Mouse (Mus musculus): ENCODE measurements around the gene Mrpl18.
A peak's percentile ranks its signal among the peaks of the same experiment; 100 is the strongest.
"Not testable (repeated sequence)": the region's sequence is repeated elsewhere in the genome, so short reads cannot be mapped to it uniquely, and the experiment has no call there.

The Mrpl18 gene

DNA sequence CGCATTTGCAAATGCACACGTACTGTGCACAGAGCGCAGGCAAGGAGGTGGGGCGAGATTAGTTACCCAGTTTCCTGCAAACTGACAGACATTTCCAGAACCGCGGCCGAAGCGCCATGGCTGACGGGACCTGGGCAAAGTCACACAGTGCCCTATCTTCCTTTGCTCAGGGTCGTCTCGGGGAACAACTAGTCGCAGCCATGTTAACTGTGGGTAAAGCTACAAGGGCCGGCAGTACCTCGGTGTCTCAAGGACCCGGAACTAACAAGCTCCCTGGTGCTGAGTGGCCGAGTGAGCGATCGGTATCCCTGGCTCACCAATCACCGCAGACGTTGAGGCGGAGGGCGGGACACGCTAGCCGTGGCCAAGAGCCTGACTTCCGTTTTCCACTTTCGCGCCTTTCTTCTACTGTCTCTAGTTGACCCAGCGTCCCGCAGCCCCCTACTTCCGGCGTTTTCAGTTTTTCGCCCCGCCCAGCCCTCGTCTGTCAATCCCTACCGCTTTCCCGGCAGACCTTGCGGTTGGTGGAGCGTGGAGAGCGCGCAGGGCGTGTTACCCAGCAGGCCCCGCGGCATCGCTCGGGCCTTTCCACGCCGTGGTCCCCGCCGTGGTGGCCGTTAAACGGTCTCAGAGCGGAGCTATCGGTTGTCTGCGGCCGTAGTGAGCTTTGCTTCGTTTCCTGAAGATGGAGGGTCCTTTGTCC is at the start of gene Mrpl18:
TSS of gene Mrpl18 (minus strand) at position 465 of the 703 bp plus-strand sequence.
- DNase-seq = peak; percentile 100

DNA sequence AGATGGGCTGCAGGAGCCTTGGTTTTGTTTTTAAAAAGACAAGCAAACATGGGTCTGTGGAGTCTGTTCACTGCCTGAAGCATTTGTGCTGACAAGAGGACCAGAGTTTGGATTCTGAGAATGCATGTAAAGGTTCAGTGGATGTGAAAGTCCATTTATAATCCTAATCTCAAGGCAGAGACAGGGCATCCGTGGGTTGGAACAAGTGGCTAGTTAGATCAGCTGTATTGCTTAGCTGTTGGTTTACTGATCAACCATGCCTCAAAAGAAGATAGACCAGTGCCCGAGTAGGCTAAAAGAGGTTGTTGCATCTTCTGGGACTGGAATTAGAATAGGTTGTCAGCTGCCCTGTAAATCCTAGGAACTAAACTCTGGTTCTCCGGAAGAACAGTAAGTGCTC is 47.3 kb upstream of the Mrpl18 start:
- DNase-seq = no peak

DNA sequence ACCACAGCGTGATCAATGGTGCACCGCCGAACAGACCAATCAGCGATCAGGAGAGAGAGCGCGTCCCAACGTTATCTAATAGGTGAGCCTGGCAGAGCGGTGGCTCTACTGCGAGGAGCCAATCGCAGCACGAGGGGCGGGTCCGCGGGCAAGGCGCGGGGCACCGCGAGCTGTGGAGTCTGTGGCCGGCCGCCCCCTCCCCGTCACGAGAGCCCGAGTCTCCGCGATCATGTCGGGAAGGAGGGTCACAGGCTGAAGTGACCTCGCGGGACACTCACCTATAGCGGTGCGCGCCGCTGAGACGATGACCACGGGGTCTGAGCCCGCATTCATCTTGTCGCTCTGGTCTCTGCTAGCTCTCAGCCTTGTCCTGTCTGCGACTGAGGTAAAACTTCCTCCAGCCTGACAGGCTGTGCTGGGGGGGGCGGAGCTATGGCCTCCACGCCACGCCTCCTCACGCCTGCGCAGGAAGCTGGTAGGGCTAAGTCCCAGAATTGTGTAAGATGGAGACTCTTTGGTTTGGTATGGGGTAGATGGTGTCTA is 44.3 kb upstream of the Mrpl18 start, which contains the start of gene Acat2:
TSS of gene Acat2 (minus strand) at position 417 of the 543 bp plus-strand sequence.
- DNase-seq = peak; percentile 95

DNA sequence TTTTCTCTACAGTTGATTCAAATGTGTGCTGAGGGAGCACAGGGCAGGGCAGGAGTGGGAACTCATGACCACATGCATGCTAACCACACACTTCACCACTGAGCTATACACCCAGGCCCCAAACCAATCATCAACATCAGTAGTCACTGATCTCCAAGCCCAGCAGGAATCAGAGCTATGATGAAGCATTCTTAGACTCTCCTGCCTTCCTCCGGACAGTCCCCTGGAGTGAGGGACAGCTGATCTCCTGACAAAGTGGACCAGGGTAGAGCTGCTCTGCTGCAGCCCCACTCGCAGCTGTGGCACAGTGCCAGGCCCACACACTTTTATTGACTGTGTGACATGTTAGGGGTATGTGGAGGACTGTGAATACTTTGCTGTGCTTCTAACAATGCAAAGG is 43.2 kb upstream of the Mrpl18 start:
- DNase-seq = not testable (repeated sequence)

DNA sequence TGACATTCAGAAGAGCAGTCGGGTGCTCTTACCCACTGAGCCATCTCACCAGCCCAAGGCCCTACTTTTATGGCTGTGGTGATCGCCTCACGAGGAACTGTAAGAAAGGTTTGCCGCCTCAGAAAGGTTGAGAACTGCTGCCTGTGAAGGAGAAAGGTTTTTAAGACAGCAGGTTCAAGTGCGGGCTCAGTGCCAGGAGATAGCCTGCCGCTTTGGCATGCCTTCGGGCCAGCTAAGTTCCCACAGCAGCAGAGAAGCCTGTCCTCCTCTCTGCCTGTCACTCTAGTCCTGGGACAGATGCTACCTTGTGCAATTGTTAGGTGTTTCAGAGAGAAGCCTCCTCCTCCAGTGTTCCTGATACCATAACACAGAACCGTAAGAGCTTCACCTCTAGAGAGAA is 40.5 kb upstream of the Mrpl18 start:
- no peak for DNase-seq

DNA sequence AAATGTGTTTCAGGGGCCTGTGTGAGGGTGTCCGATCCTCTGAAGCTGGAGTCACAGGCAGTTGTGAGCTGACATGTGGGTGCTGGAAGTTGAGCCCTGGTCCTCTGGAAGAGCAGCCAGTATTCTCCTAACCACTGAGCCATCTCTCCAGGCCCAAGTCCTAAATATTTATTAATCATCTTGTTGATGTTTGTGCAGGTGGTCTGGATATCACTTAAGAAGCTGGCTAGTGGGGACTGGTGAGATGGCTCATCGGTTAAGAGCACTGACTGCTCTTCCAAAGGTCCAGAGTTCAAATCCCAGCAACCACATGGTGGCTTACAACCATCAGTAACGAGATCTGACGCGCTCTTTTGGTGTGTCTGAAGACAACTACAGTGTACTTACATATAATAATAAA is 33.5 kb upstream of the Mrpl18 start:
- no peak for DNase-seq

DNA sequence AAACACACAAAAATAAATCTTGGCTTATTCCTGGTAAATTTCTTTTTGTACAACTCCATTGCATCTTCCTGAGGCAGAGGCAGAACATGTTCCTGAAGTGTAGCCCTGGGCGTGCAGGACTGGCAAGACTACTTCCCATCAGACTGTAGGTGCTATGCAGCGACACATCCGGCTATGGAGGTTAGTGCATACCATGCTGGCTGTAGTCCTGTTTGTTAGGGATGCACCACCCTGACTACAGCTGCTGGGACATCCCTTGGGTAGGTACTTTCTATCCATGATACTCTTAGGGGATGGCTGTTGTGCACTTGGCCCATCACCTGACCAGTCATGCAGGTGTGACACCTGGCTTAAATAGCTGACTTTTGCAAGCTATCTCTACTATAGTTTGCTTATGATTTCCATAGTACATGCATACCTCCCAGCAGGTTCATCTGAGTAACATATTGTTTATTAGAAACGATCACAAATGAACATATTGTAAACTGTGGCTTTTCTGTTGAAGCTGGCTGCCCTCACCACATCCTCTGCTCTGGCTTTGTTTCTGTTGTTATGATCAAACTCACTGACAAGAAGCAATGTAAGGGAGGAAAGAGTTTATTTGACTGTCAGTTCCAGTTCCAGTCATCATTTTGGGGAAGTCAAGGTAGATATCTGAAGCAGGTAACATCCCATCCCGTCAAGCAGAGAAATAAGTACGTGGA is 26.5 kb upstream of the Mrpl18 start:
- no peak for DNase-seq

DNA sequence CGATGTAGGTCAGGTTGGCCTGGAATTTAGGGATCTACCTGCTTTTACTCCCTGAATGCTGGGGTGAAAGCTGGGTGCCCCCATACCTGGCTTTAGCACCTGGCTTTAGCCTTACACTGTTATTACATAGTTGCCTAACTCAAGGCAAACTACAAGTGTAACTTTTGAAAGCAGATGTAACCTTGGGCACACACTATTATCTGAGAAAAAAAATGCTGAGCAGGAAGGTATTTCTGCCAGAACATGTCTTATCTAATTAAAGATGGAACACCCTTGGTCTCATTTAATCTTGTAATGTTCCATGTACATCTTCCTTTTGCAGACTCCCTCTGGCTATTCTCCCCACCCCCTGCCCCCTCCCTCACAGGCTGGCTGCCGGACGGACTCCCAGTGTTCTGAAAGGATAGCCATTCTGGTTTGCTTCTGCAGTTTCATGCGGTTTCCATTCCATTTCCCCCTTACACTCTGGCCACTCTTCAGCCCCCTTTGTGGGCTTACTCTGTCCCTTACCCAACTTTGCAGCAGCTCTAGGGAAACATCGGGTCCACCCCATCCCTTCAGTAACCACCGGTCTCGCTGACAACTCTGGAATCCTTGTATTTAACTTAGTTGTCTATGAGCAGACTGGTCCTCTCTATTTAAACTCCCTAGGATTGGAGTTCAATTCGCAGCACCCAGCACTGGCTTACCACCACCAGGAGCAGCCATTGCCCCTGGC is 25.6 kb upstream of the Mrpl18 start:
- no peak for DNase-seq

DNA sequence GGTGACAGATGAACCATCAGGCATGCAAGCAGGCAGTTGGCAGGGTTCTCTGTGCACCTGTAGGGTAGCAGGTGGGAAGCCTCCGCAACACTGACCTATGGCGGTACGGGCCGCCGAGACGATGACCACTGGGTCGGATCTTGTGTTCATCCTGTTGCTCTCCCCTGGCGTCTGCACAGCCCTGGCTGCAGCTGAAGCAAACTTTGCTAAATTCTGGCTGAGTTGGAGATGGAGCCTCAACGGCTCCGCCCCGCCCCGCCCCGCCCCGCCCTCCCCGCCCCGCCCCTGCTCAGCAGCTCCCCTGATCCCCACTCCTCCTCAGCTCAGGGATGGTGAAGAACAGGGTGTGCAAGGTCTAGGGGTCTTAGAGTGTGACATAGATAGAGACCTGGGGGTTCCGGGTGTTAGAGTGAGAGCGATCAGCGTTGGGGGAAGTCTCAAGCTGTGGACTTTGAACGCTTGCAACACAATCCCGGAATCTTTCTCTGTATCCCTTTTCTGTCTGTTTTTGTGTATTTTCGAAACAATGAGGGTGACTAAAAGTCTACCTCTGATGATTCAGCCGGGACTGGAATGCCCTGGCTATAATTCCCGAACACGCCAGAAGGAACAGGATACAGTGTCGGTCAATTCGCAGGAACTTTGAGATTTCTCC is 24.1 kb upstream of the Mrpl18 start, which contains the start of gene Acat3:
TSS of gene Acat3 (minus strand) at position 450 of the 655 bp plus-strand sequence.
- DNase-seq = peak; percentile 39

DNA sequence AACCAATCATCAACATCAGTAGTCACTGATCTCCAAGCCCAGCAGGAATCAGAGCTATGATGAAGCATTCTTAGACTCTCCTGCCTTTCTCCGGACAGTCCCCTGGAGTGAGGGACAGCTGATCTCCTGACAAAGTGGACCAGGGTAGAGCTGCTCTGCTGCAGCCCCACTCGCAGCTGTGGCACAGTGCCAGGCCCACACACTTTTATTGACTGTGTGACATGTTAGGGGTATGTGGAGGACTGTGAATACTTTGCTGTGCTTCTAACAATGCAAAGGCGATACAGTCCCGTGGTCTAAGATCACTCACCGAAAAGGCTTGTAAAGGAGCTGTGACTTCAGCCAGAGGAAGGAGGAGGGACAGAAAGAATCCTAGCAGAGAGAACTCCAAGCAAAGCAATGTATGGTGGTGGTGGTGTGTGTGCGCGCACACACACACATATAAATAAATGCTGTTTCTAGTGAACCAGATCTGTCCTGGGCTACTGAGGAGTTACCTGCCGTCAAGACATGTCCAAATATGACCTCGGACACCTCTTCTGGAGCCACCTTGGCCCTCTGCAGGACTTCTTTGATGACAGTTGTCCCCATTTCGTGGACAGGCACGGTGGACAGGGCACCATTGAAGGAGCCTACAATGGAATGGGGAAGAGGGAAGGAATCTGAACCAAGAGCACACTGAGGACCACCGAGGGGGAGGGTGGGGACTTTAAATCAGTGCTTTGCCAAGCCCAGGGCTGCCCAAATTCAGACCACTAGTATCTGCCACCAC is 23.4 kb upstream of the Mrpl18 start:
- DNase-seq = not testable (repeated sequence)

DNA sequence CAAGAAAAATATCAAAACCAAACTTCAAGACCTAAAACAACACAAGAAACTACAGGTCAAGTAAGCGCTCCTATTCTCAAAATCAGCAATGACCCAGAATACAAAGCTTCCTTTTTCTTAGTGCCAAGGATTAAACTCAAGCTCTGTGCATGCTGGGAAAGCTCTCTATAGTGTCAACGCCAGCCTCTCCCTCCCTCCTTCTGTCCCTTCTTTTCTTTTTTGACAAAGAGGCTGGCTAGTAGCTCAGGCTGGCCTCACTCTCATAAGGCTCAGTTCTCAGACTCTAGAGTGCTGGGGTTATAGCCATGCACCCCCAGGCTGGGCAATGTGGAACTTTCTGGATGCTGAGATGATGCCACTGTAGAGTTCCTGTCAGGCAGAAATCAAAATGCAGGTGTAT is 21.9 kb upstream of the Mrpl18 start:
- DNase-seq = no peak

DNA sequence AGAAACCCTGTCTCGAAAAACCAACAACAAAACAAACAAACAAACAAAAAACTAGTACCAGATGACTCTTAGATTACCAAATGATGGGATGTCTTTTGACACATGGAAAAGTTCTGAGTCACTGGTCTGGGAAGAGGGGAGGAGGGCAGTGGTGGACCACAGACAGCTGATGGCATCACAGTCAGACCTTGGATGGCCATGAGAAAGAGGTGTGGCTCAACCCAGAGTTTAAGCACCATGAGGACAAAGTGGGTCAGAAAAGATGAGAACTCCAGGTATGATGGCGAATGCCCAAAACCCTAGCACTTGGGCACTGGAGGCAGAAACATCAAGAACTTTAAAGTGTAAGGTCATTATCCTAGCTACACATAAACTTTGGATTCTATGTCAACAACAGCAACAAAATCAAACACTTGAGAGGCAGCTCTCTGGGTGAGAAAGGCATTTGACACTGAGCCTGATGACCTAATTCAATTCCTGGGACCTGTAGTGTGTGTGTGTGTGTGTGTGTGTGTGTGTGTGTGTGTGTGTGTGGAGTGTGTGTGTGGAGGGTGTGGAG is 21.3 kb upstream of the Mrpl18 start:
- DNase-seq = no peak

DNA sequence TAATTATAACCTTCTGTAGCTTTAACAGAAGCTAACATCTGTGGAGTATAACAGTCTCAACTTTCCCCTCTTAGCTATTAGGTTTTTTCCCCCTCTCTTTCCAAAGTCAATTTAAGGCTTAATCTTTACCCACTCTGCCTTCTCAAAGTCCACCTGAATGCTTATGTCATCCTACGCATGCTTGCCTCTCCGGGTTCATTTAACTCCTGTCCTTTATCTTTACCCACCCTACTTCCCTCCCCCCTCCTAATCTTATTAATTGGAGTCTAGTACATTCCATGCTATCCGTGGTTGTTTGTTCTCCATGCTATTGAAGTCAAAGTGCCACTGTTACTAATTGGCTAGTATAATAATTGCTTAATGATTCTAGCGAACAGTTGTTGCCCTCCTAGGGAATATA is 19.6 kb upstream of the Mrpl18 start:
- DNase-seq = no peak

DNA sequence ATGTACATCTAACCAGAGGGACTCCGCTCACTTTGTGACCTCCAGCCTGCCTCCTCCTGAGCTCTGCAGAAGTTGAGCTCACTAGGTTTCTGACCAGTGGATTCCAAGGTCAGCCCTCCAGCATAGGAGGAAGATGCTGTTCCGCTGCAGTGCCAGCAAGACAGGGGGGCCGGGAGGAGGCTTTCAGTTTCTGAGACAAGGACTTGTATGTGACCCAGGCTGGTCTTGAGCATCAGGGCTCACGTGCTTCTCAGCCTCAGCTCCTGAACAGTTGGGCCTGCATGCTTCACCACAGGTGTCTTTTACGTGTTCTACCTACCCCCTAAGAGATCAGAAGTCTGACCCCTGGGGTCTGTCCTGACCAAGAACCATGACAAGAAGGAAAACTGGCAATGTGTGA is 15.4 kb upstream of the Mrpl18 start:
- DNase-seq = not testable (repeated sequence)

DNA sequence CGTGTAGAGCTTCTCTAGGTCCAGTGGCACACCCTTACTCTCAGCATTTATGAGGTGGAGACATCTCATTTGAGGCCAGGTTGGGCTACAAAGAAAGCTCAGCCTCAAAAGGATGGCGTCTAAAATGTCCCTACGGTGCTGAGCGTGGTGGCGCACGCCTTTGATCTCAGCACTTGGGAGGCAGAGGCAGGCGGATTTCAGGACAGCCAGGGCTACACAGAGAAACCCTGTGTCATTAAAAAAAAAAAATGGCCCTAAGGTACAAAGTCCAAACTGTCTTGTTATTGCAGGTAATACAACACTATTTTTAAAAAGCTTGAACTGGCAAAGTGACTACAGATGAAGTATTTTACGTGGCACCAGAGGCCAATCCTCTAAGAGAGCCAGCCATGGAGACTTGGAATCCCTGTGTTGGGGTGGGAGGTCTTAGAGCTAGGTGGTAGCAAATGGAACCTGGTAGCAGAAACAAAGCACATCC is 9.6 kb upstream of the Mrpl18 start:
- no peak for DNase-seq

DNA sequence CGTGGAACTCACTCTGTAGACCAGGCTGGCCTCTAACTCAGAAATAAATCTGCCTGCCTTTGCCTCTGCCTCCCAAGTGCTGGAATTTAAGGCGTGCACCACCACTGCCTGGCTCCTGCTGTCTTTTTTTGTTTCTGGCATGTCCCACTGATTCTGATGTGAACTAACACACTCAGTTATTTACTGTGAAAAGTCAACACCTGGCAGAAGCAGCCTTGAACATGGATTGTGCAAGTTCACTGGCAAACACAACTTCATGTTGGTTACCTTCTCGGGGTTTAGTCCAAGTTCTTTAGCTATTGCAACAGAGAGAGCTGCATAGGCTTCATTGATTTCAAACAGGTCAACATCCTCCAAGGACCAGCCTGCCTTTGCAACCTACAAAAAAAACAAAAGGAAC is 8.9 kb upstream of the Mrpl18 start:
- DNase-seq = no peak

DNA sequence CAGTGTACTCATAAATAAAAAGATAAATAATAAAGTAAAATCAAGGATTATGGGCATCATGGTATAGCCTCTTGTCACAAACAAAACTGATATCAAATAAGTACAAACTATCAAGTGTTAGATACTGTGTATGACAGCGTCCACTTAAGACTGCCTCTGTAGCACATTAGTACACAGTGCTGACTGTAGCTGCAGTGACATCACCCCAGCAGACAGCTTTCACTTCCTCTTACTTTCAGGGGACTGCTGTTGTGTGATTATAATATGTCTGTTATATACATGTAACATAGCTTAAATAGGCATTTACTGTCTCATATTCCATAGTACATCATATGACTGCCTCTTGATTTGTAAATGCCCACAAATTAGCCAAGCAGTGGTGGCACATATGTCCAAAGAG is 4.9 kb upstream of the Mrpl18 start:
- DNase-seq = no peak

DNA sequence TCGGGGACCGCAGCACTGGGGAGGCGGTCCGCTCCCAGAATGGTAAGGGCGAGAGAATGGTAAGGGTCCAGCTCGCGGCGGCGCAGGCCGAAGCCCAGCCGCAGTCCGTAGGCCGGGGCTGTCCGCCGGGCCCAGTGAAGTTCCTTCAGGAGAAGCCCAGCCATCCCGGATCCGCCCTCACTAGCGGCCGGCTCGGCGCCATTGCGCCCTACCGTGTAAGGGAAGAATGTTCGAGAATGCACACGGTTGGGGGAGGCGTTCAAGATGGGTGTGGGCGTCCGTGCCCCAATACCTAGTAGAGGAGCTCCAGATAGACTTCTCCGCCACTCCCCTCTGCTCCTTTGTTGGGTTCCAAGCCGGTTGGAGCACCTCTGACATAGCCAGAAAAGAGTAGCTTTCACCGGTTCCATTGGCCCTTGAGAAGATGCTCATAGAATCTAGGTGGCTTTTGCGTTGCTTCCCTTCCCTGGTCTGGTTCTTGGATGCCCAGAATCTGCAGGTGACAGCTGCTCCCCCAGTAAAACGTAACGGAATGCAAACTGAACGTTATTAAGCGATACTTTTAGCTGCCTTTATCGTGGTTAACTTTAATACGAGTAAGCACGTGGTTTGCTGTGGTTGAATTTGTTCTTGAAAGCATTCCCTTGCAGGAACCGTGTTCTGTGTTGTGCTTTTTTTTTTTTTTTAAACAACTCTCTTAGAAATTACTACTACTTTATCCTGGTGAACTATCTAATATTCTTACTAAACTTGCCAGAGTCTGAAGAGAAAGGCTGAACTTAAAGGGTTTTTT is 639 bp upstream of the Mrpl18 start:
- peak; percentile 61 for DNase-seq

DNA sequence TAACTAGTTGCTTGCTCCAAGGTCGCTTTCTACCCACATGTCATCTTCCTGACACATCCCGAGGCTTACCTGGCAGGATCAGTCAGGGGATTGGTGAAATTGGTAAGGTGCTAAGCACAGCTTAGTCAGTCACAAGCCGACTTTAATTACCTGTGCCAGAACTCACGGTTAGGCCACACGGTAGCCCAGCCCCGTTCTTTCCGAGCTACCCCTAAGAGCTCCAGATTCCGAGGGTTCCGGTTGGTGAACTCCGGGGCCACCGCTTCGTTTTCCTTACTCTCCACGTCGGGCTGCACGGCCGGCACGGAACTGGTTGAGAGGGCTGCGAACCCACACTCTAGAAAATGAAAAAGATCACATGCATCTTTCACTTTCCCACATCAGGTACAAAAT is 661 bp downstream of the Mrpl18 start, which contains the start of gene Tcp1:
TSS of gene Tcp1 (plus strand) at position 214 of the 393 bp plus-strand sequence.
- peak; percentile 21 for DNase-seq

DNA sequence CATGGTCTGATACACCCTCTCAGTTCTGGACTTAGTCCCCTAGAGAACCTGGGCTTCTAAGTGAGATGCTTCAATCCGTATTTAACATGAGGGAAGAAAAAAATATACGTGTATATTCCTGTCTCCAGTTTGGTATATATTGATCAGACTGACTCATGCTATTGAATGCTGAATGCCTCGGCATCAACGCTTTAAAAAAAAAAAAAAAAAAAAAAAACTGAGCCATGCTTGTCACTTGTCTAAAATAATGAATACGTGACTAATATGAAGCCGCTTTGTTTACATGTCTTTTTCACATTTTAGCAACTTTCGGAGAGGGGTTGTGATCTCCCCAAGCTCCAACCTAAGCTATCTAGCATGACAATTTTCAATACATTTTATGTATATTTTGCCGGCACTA is 5.8 kb downstream of the Mrpl18 start:
- DNase-seq = no peak
